Mouse (Mus musculus): ENCODE measurements at regions not wholly inside any gene's neighbourhood (a gene's known extent, or its start where the extent isn't known, plus 50 kb on each side); places are given as distances from the start of the nearest gene placed in this dataset.
"Not testable (repeated sequence)": the region's sequence is repeated elsewhere in the genome, so short reads cannot be mapped to it uniquely, and the experiment has no call there.

- not testable (repeated sequence) for H3K27me3 ChIP-seq; H3K4me2 ChIP-seq; H3K4me3 ChIP-seq; H3K4me1 ChIP-seq (replicated peaks); H3K36me3 ChIP-seq; H3K9me3 ChIP-seq (replicated peaks); H3K27ac ChIP-seq; ATAC-seq (replicated peaks; ENCODE audit: insufficient number of reproducible peaks, insufficient read depth, low FRiP score, low read depth); H3K9ac ChIP-seq
- 88% methylated on average over 14 of the region's 14 CpGs for WGBS
Measured at GRCm38 (mm10) chr12:77526581-77526980, 288.7 kb downstream of the Fut8 start.

- Histone ChIP-seq H3K9ac (no peak overlapping the region), H3K36me3 (no peaks in the 10 kb centered on the region), H3K27me3 (no peaks in the 10 kb centered on the region), H3K9me3 (replicated peaks) (no peaks in the 10 kb centered on the region), H3K4me1 (replicated peaks) (no peaks in the 10 kb centered on the region), H3K4me2 (no peak overlapping the region), H3K27ac (no peak overlapping the region), H3K4me3 (no peak overlapping the region)
- 78% methylated on average over 1 of the region's 1 CpGs for WGBS
- no peak for ATAC-seq (replicated peaks; ENCODE audit: insufficient number of reproducible peaks, insufficient read depth, low FRiP score, low read depth)
Measured at GRCm38 (mm10) chr12:77527499-77527898, 289.6 kb downstream of the Fut8 start.

GRCm38 (mm10) chr12:77527953-77528865, 290.3 kb downstream of the Fut8 start:
- Histone ChIP-seq H3K4me3 (no peak overlapping the region), H3K4me2 (no peak overlapping the region), H3K27me3 (no peaks in the 10 kb centered on the region), H3K9ac (no peak overlapping the region), H3K4me1 (replicated peaks) (no peaks in the 10 kb centered on the region), H3K36me3 (no peaks in the 10 kb centered on the region), H3K9me3 (replicated peaks) (no peaks in the 10 kb centered on the region), H3K27ac (no peak overlapping the region)
- ATAC-seq (replicated peaks; ENCODE audit: insufficient number of reproducible peaks, insufficient read depth, low FRiP score, low read depth) = no peak
- WGBS = 81% methylated on average over 9 of the region's 9 CpGs

- no peaks in the 10 kb centered on the region for H3K36me3 ChIP-seq
- H3K9ac ChIP-seq = no peak overlapping the region
- no peak for ATAC-seq (replicated peaks; ENCODE audit: insufficient number of reproducible peaks, insufficient read depth, low FRiP score, low read depth)
- WGBS = 73% methylated on average over 8 of the region's 8 CpGs
- no peaks in the 10 kb centered on the region for H3K27me3 ChIP-seq
- H3K27ac ChIP-seq = no peak overlapping the region
- no peak overlapping the region for H3K4me2 ChIP-seq
- H3K4me1 ChIP-seq (replicated peaks) = no peaks in the 10 kb centered on the region
- no peaks in the 10 kb centered on the region for H3K9me3 ChIP-seq (replicated peaks)
- H3K4me3 ChIP-seq = no peak overlapping the region
Measured at GRCm38 (mm10) chr12:77528868-77529271, 290.9 kb downstream of the Fut8 start.

GRCm38 (mm10) chr12:77529414-77529813, 291.5 kb downstream of the Fut8 start:
- Histone ChIP-seq H3K4me3 (no peak overlapping the region), H3K4me2 (no peak overlapping the region), H3K9me3 (replicated peaks) (no peaks in the 10 kb centered on the region), H3K27ac (no peak overlapping the region), H3K27me3 (no peaks in the 10 kb centered on the region), H3K4me1 (replicated peaks) (no peaks in the 10 kb centered on the region), H3K9ac (no peak overlapping the region), H3K36me3 (no peaks in the 10 kb centered on the region)
- WGBS = 89% methylated on average over 4 of the region's 4 CpGs
- no peak for ATAC-seq (replicated peaks; ENCODE audit: insufficient number of reproducible peaks, insufficient read depth, low FRiP score, low read depth)

DNA sequence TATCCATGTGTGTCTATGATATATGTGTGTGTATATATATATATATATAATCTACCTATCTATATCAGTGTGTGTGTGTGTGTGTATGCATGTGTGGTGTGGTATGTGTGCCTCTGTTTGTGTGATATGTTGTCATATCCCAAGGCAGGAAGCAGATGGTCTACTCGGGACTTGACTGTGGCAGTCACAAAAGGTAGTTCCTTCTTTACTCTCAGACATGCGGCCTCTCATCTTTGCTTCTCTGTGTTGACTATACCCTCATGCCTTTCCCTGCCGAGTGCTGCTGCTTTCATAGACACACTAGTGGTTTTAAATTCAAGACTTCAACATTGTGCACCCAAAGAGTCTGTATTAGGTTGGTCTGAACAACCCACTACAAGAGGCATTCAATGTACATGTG, 292.0 kb downstream of the Fut8 start:
- 79% methylated on average over 3 of the region's 3 CpGs for WGBS
- Histone ChIP-seq H3K4me2 (no peak overlapping the region), H3K9ac (no peak overlapping the region)

GRCm38 (mm10) chr12:77531294-77531693, 293.4 kb downstream of the Fut8 start:
- no peak overlapping the region for H3K9ac ChIP-seq

More for the DNA sequence above, 292.0 kb downstream of the Fut8 start:
- no peaks in the 10 kb centered on the region for H3K9me3 ChIP-seq (replicated peaks)
- H3K27ac ChIP-seq = no peak overlapping the region
- H3K4me1 ChIP-seq (replicated peaks) = no peaks in the 10 kb centered on the region
- no peaks in the 10 kb centered on the region for H3K27me3 ChIP-seq
- no peaks in the 10 kb centered on the region for H3K36me3 ChIP-seq
- ATAC-seq (replicated peaks; ENCODE audit: insufficient number of reproducible peaks, insufficient read depth, low FRiP score, low read depth) = no peak
- no peak overlapping the region for H3K4me3 ChIP-seq

DNA sequence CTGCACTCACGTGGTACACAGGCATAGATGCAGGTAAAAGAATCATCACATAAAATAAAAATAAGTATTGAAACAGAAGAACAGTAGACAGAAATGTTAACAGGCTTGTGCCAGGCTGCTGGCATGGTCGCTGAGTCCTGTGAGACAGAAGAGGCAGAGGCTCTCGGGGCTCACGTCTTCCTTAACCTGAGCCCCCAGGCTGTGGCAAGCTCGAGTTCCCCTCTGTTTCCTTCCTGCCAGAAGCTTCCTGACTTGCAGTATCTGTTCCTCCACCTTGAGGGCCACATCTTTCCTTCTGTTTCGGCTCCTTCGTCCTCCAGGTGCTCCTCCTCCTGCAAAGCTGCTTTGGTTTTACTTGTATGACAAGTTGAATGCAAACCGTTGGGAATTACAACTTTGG, 294.6 kb downstream of the Fut8 start:
- no peak overlapping the region for H3K9ac ChIP-seq
- no peaks in the 10 kb centered on the region for H3K36me3 ChIP-seq
- H3K4me3 ChIP-seq = no peak overlapping the region
- H3K9me3 ChIP-seq (replicated peaks) = no peaks in the 10 kb centered on the region
- no peak for ATAC-seq (replicated peaks; ENCODE audit: insufficient number of reproducible peaks, insufficient read depth, low FRiP score, low read depth)
- no peaks in the 10 kb centered on the region for H3K4me1 ChIP-seq (replicated peaks)
- H3K27ac ChIP-seq = no peak overlapping the region
- H3K27me3 ChIP-seq = no peaks in the 10 kb centered on the region
- 67% methylated on average over 8 of the region's 8 CpGs for WGBS
- no peak overlapping the region for H3K4me2 ChIP-seq

More at GRCm38 (mm10) chr12:77531294-77531693, 293.4 kb downstream of the Fut8 start:
- ATAC-seq (replicated peaks; ENCODE audit: insufficient number of reproducible peaks, insufficient read depth, low FRiP score, low read depth) = no peak
- no peak overlapping the region for H3K4me3 ChIP-seq
- H3K27me3 ChIP-seq = no peaks in the 10 kb centered on the region
- no peaks in the 10 kb centered on the region for H3K4me1 ChIP-seq (replicated peaks)
- 76% methylated on average over 5 of the region's 5 CpGs for WGBS
- no peaks in the 10 kb centered on the region for H3K9me3 ChIP-seq (replicated peaks)
- no peak overlapping the region for H3K27ac ChIP-seq
- no peak overlapping the region for H3K4me2 ChIP-seq
- H3K36me3 ChIP-seq = no peaks in the 10 kb centered on the region

DNA sequence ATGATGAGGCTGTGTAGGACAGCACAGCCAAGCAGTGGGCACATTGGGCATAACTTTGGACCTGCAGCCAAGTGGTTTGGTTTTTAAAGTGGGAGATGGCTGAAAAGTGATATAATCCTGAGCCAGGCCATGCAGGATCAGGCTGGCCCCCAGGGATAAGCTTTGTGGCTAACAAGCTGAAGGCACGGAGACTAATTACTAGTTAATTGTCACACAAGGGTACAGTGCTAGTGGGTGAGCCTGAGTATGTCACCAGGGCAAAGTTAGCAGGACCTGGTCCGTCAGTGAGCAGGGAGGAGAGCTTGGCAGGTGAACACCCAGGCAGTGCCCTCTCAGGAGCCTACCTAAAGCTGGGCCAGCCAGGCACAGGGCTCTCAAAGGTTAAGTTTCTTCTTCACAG, 295.7 kb downstream of the Fut8 start:
- 73% methylated on average over 2 of the region's 2 CpGs for WGBS

GRCm38 (mm10) chr12:77534079-77534478, 296.2 kb downstream of the Fut8 start:
- H3K27ac ChIP-seq = no peak overlapping the region

More for the DNA sequence above, 295.7 kb downstream of the Fut8 start:
- no peak overlapping the region for H3K27ac ChIP-seq
- no peak overlapping the region for H3K4me3 ChIP-seq
- H3K9me3 ChIP-seq (replicated peaks) = no peaks in the 10 kb centered on the region
- H3K9ac ChIP-seq = no peak overlapping the region
- no peaks in the 10 kb centered on the region for H3K36me3 ChIP-seq
- no peak overlapping the region for H3K4me2 ChIP-seq
- no peaks in the 10 kb centered on the region for H3K4me1 ChIP-seq (replicated peaks)
- no peaks in the 10 kb centered on the region for H3K27me3 ChIP-seq
- ATAC-seq (replicated peaks; ENCODE audit: insufficient number of reproducible peaks, insufficient read depth, low FRiP score, low read depth) = no peak

GRCm38 (mm10) chr12:77535147-77535546, 297.2 kb downstream of the Fut8 start:
- no peaks in the 10 kb centered on the region for H3K27me3 ChIP-seq
- H3K4me1 ChIP-seq (replicated peaks) = no peaks in the 10 kb centered on the region
- H3K36me3 ChIP-seq = no peaks in the 10 kb centered on the region
- no peaks in the 10 kb centered on the region for H3K9me3 ChIP-seq (replicated peaks)
- H3K4me2 ChIP-seq = no peak overlapping the region
- no peak for ATAC-seq (replicated peaks; ENCODE audit: insufficient number of reproducible peaks, insufficient read depth, low FRiP score, low read depth)
- no peak overlapping the region for H3K27ac ChIP-seq
- H3K4me3 ChIP-seq = no peak overlapping the region
- WGBS = 66% methylated on average over 3 of the region's 3 CpGs
- H3K9ac ChIP-seq = no peak overlapping the region

More at GRCm38 (mm10) chr12:77534079-77534478, 296.2 kb downstream of the Fut8 start:
- Histone ChIP-seq H3K4me3 (no peak overlapping the region), H3K9ac (no peak overlapping the region), H3K4me2 (no peak overlapping the region), H3K36me3 (no peaks in the 10 kb centered on the region), H3K27me3 (no peaks in the 10 kb centered on the region), H3K4me1 (replicated peaks) (no peaks in the 10 kb centered on the region), H3K9me3 (replicated peaks) (no peaks in the 10 kb centered on the region)
- no peak for ATAC-seq (replicated peaks; ENCODE audit: insufficient number of reproducible peaks, insufficient read depth, low FRiP score, low read depth)
- WGBS = 48% methylated on average over 3 of the region's 3 CpGs
